Mouse (Mus musculus): ENCODE data around the gene Tppp2. TPM values are rescaled to one million over a fixed set of nuclear protein-coding genes. Genes with fewer than 3 reads are reported as not detected.
"Not testable (repeated sequence)": the region's sequence is repeated elsewhere in the genome, so short reads cannot be mapped to it uniquely, and the experiment has no call there.

Tppp2 gene
- polyA plus RNA-seq, 1 experiment from 2014 or later = not detected

GRCm38 (mm10) chr14:51913062-51913959 is 4.9 kb upstream of the Tppp2 start:
- Histone ChIP-seq H3K9ac (peak overlapping the region; percentile 68), H3K4me3 (peak overlapping the region; percentile 56), H3K36me3 (no peaks in the 10 kb centered on the region), H3K27me3 (peaks cover 29% of the 10 kb centered on the region), H3K4me2 (replicated peaks) (peak overlapping the region; percentile 93), H3K27ac (0 out of 2 replicates have a peak overlapping the region, but pooled peaks have one; percentile 35), H3K9me3 (replicated peaks) (no peaks in the 10 kb centered on the region), H3K4me1 (peaks cover 26% of the 10 kb centered on the region)
- peak; percentile 70 for ATAC-seq (ENCODE audit: low FRiP score)
- 1% methylated on average over 55 of the region's 58 CpGs for WGBS

- H3K4me1 ChIP-seq = peaks cover 26% of the 10 kb centered on the region
- peak within 1 kb of the TSS; percentile 56 for H3K4me3 ChIP-seq
- 2% methylated on average over 21 of the region's 23 CpGs for WGBS
- peak within 1 kb of the TSS; percentile 35 for H3K27ac ChIP-seq
- H3K27me3 ChIP-seq = peaks cover 29% of the 10 kb centered on the region
- no peaks in the 10 kb centered on the region for H3K36me3 ChIP-seq
- peak within 1 kb of the TSS; percentile 68 for H3K9ac ChIP-seq
- peak within 1 kb of the TSS; percentile 93 for H3K4me2 ChIP-seq (replicated peaks)
- H3K9me3 ChIP-seq (replicated peaks) = no peaks in the 10 kb centered on the region
- ATAC-seq (ENCODE audit: low FRiP score) = peak; percentile 78
These were observed 4.1 kb upstream of the Tppp2 start, which contains the start of gene Ndrg2 for GRCm38 (mm10) chr14:51913960-51914762. Gene Ndrg2 (minus strand): TSS chr14:51914158.

- no peaks in the 10 kb centered on the region for H3K36me3 ChIP-seq
- H3K4me1 ChIP-seq = peaks cover 26% of the 10 kb centered on the region
- H3K4me2 ChIP-seq (replicated peaks) = no peak overlapping the region
- peaks cover 28% of the 10 kb centered on the region for H3K27me3 ChIP-seq
- no peak overlapping the region for H3K9ac ChIP-seq
- H3K4me3 ChIP-seq = no peak overlapping the region
- peak overlapping the region; percentile 24; the same call in 1 of the 2 replicates for H3K27ac ChIP-seq
- ATAC-seq (ENCODE audit: low FRiP score) = no peak
- H3K9me3 ChIP-seq (replicated peaks) = no peaks in the 10 kb centered on the region
- 33% methylated on average over 3 of the region's 3 CpGs for WGBS
These were observed 3.2 kb upstream of the Tppp2 start for GRCm38 (mm10) chr14:51915030-51915429.

GRCm38 (mm10) chr14:51916539-51916938 is 1.7 kb upstream of the Tppp2 start:
- Histone ChIP-seq H3K9me3 (replicated peaks) (no peaks in the 10 kb centered on the region), H3K4me3 (no peak overlapping the region), H3K9ac (no peak overlapping the region), H3K4me1 (peaks cover 26% of the 10 kb centered on the region), H3K27me3 (peaks cover 24% of the 10 kb centered on the region), H3K27ac (no peak overlapping the region), H3K4me2 (replicated peaks) (no peak overlapping the region), H3K36me3 (no peaks in the 10 kb centered on the region)
- 94% methylated on average over 4 of the region's 4 CpGs for WGBS
- ATAC-seq (ENCODE audit: low FRiP score) = no peak

- Histone ChIP-seq H3K4me1 (peaks cover 9% of the 10 kb centered on the region), H3K27ac (no peak overlapping the region), H3K36me3 (no peaks in the 10 kb centered on the region), H3K9me3 (replicated peaks) (no peaks in the 10 kb centered on the region), H3K4me3 (no peak overlapping the region), H3K27me3 (peaks cover 3% of the 10 kb centered on the region; the same call in 1 of the 2 replicates), H3K4me2 (replicated peaks) (no peak overlapping the region), H3K9ac (no peak overlapping the region)
- WGBS = 88% methylated on average over 4 of the region's 4 CpGs
- ATAC-seq (ENCODE audit: low FRiP score) = no peak
These were observed 741 bp downstream of the Tppp2 start for GRCm38 (mm10) chr14:51918966-51919365.

- Histone ChIP-seq H3K27me3 (no peaks in the 10 kb centered on the region), H3K4me2 (replicated peaks) (no peak overlapping the region), H3K4me1 (no peaks in the 10 kb centered on the region), H3K9me3 (replicated peaks) (no peaks in the 10 kb centered on the region), H3K4me3 (no peak overlapping the region), H3K9ac (no peak overlapping the region), H3K27ac (no peak overlapping the region), H3K36me3 (no peaks in the 10 kb centered on the region)
- WGBS = 89% methylated on average over 16 of the region's 16 CpGs
- ATAC-seq (ENCODE audit: low FRiP score) = no peak
These were observed 3.7 kb downstream of the Tppp2 start for GRCm38 (mm10) chr14:51921759-51922570.

- no peak within 1 kb of the TSS for H3K27ac ChIP-seq
- H3K9me3 ChIP-seq (replicated peaks) = no peaks in the 10 kb centered on the region
- no peaks in the 10 kb centered on the region for H3K4me1 ChIP-seq
- ATAC-seq (ENCODE audit: low FRiP score) = no peak
- H3K4me2 ChIP-seq (replicated peaks) = no peak within 1 kb of the TSS
- H3K9ac ChIP-seq = no peak within 1 kb of the TSS
- H3K36me3 ChIP-seq = no peaks in the 10 kb centered on the region
- WGBS = 89% methylated on average over 7 of the region's 7 CpGs
- no peak within 1 kb of the TSS for H3K4me3 ChIP-seq
- no peaks in the 10 kb centered on the region for H3K27me3 ChIP-seq
These were observed 4.3 kb downstream of the Tppp2 start, which contains the start of gene Rnase13 for GRCm38 (mm10) chr14:51922571-51922865. Gene Rnase13 (minus strand): TSS chr14:51922773.

GRCm38 (mm10) chr14:51922910-51923309 is 4.7 kb downstream of the Tppp2 start:
- 87% methylated on average over 2 of the region's 2 CpGs for WGBS

GRCm38 (mm10) chr14:51923492-51923891 is 5.3 kb downstream of the Tppp2 start:
- Histone ChIP-seq H3K9me3 (replicated peaks) (no peaks in the 10 kb centered on the region), H3K9ac (no peak overlapping the region), H3K27me3 (no peaks in the 10 kb centered on the region), H3K27ac (no peak overlapping the region), H3K4me2 (replicated peaks) (no peak overlapping the region), H3K4me3 (no peak overlapping the region), H3K4me1 (no peaks in the 10 kb centered on the region), H3K36me3 (no peaks in the 10 kb centered on the region)
- WGBS = 79% methylated on average over 4 of the region's 4 CpGs
- no peak for ATAC-seq (ENCODE audit: low FRiP score)

More at GRCm38 (mm10) chr14:51922910-51923309, 4.7 kb downstream of the Tppp2 start:
- no peak overlapping the region for H3K4me2 ChIP-seq (replicated peaks)
- H3K36me3 ChIP-seq = no peaks in the 10 kb centered on the region
- no peaks in the 10 kb centered on the region for H3K27me3 ChIP-seq
- H3K4me3 ChIP-seq = no peak overlapping the region
- H3K9me3 ChIP-seq (replicated peaks) = no peaks in the 10 kb centered on the region
- ATAC-seq (ENCODE audit: low FRiP score) = no peak
- H3K9ac ChIP-seq = no peak overlapping the region
- no peak overlapping the region for H3K27ac ChIP-seq
- no peaks in the 10 kb centered on the region for H3K4me1 ChIP-seq

- 94% methylated on average over 11 of the region's 11 CpGs for WGBS
These were observed 8.7 kb downstream of the Tppp2 start for GRCm38 (mm10) chr14:51926930-51927329.

GRCm38 (mm10) chr14:51929309-51929943 is 11.2 kb downstream of the Tppp2 start:
- Histone ChIP-seq H3K27ac (no peak overlapping the region), H3K4me1 (no peaks in the 10 kb centered on the region), H3K9ac (no peak overlapping the region), H3K4me3 (no peak overlapping the region), H3K4me2 (replicated peaks) (no peak overlapping the region), H3K27me3 (no peaks in the 10 kb centered on the region), H3K9me3 (replicated peaks) (no peaks in the 10 kb centered on the region), H3K36me3 (no peaks in the 10 kb centered on the region)
- no peak for ATAC-seq (ENCODE audit: low FRiP score)
- WGBS = 86% methylated on average over 8 of the region's 8 CpGs

More at GRCm38 (mm10) chr14:51926930-51927329, 8.7 kb downstream of the Tppp2 start:
- H3K4me3 ChIP-seq; H3K27ac ChIP-seq; H3K4me2 ChIP-seq (replicated peaks); H3K4me1 ChIP-seq; H3K9ac ChIP-seq; H3K36me3 ChIP-seq; H3K27me3 ChIP-seq; ATAC-seq (ENCODE audit: low FRiP score); H3K9me3 ChIP-seq (replicated peaks): not testable (repeated sequence)
